Mouse (Mus musculus) E14TG2a.4 (cell line): ENCODE data around the gene Cpb2.

Source experiments
- CTCF ChIP-seq: conservative IDR thresholded peaks from 2 replicates; pipeline ENCODE4 v1.5.1; 2014; ENCODE audit warnings: low read length
- POU5F1 ChIP-seq: IDR thresholded peaks from 2 replicates; pipeline ENCODE4 v1.6.1; 2014; ENCODE audit warnings: low read length, borderline replicate concordance

DNA sequence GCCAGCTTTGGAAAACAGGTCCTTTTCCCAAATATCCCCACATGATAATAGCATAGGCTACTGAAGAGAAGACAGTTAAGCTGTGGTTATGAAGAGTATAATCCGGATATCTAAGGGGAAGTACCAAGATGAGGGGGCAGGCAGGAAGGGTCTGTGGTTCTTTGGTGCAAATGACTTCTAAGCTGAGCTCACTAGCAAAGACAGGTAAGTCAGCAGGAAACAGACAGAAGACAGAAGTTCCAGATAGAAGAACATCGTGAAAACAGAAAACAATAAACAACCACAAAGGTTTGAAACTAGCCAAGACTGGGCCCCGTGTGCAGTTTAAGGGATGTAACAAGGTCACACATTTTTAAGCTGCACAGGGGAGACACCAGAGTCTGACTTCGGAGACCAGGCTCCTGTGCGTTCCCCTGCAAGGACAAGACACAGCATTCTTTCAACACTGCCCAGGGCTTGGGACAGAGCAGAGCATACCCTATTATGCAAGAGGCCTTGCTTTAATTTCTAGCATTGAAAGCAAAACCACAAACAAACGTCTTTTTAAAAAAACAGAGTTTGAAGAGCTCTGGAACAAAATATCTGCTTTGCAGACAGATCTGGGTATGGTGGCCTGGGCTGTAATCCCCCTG lies 14.5 kb upstream of the Cpb2 start:
- TF ChIP-seq POU5F1, result no peak
- no peak for TF ChIP-seq CTCF
